Mouse (Mus musculus): ENCODE results near the gene Pkp1. TPM values are rescaled to one million over a fixed set of nuclear protein-coding genes. Genes with fewer than 3 reads are reported as not detected.

The Pkp1 gene
- polyA plus RNA-seq, 1 experiment, result not detected

DNA sequence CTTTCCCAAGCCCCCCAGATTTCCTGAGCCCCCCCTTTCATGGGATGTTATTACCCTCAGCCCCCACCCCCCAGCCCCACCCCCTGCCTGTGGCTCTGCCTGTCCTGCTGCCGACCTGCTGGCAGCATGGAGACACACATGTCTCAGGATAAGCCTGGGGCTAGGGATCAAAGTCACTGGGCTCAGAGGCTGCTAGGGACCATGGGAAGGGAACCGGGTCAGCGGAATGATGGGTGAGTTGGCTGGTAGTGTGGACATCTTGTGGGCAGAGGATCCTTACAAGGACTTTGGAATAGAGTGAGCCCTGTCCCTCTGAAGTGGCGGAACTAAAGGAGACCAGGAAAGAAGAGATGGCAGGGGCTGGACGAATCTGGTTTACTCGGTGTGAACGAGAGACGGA lies 84.0 kb downstream of the Pkp1 start:
- Histone ChIP-seq H3K4me1 (ENCODE audit: control insufficient read depth, insufficient read depth, low read length) (no peaks in the 10 kb centered on the region), H3K36me3 (ENCODE audit: control insufficient read depth, insufficient read depth, low read length, poor library complexity, severe bottlenecking) (no peaks in the 10 kb centered on the region), H3K27ac (ENCODE audit: insufficient read depth, low read length) (no peak overlapping the region), H3K9me3 (replicated peaks; ENCODE audit: control insufficient read depth, insufficient read depth, low read length, poor library complexity, severe bottlenecking) (no peaks in the 10 kb centered on the region), H3K27me3 (ENCODE audit: control insufficient read depth, insufficient read depth, low read length, poor library complexity, severe bottlenecking) (no peaks in the 10 kb centered on the region), H3K4me3 (ENCODE audit: low read depth, low read length) (peak overlapping the region; percentile 5; the same call in 1 of the 2 replicates), H3K9ac (ENCODE audit: low read depth, poor library complexity, severe bottlenecking) (no peak overlapping the region)
- TF ChIP-seq EP300 (IDR thresholded peaks at IDR 0.05; ENCODE audit: insufficient read depth, low read depth, low read length) (no peak), POLR2A (IDR thresholded peaks at IDR 0.05; ENCODE audit: insufficient read depth, low read length) (no peak), CTCF (IDR thresholded peaks at IDR 0.05; ENCODE audit: low read depth, low read length) (no peak)

DNA sequence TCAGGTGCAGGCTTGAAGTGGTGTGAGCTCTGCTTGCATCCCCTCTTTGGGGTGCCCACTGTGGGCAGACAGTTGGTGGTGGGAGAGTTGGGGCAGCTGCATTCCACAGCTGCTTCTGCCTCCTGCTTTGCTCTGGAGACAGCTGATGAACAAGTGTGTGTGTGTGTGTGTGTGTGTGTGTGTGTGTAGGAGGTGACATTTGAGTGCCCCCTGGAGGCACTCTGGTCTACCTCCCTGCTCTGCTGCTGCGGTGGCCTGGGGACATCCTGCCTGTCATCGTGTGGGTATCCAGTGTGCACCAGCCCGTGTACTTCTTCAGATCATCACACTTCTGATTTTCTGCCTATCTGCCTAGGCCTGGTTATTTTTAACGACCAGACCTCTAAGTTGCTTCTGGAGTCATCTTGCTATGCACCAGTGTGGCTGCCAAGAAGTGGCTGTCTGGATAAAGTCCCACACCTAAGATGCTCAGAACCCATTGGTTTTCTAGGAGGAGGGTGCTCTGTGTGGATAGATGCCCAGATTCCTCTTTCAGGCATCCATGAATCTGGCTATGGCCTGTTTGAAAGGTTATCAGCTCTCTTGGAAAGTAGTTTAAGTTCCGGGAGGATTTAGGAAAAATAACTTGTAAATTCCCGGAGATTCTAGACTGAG lies 84.7 kb downstream of the Pkp1 start:
- H3K4me1 ChIP-seq (ENCODE audit: control insufficient read depth, insufficient read depth, low read length), result no peaks in the 10 kb centered on the region
- no peaks in the 10 kb centered on the region for H3K9me3 ChIP-seq (replicated peaks; ENCODE audit: control insufficient read depth, insufficient read depth, low read length, poor library complexity, severe bottlenecking)
- no peak overlapping the region for H3K9ac ChIP-seq (ENCODE audit: low read depth, poor library complexity, severe bottlenecking)
- TF ChIP-seq CTCF (IDR thresholded peaks at IDR 0.05; ENCODE audit: low read depth, low read length) (no peak), EP300 (IDR thresholded peaks at IDR 0.05; ENCODE audit: insufficient read depth, low read depth, low read length) (no peak), POLR2A (IDR thresholded peaks at IDR 0.05; ENCODE audit: insufficient read depth, low read length) (no peak)
- no peaks in the 10 kb centered on the region for H3K27me3 ChIP-seq (ENCODE audit: control insufficient read depth, insufficient read depth, low read length, poor library complexity, severe bottlenecking)
- H3K4me3 ChIP-seq (ENCODE audit: low read depth, low read length), result no peak overlapping the region
- H3K27ac ChIP-seq (ENCODE audit: insufficient read depth, low read length), result no peak overlapping the region
- no peaks in the 10 kb centered on the region for H3K36me3 ChIP-seq (ENCODE audit: control insufficient read depth, insufficient read depth, low read length, poor library complexity, severe bottlenecking)

DNA sequence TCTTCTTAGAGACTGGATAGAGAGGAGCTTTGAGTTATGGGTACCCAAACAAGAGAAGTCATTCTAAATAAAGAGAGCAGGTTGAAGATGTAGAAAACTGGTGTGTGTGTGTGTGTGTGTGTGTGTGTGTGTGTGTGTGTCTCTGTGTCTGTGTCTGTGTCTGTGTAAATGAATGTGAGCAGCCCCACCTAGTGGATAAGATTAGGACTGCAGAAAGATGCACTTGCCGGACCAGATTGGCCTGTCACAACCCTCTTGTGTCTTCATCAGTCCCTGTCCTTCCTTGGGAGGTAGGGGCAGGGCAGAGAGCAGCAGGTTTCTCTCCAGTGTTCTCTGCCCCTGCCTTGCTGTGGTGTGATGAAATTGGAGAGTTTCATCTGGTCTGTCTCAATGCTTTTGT lies 90.1 kb downstream of the Pkp1 start:
- TF ChIP-seq POLR2A (IDR thresholded peaks at IDR 0.05; ENCODE audit: insufficient read depth, low read length) (no peak), EP300 (IDR thresholded peaks at IDR 0.05; ENCODE audit: insufficient read depth, low read depth, low read length) (no peak), CTCF (IDR thresholded peaks at IDR 0.05; ENCODE audit: low read depth, low read length) (peak; percentile 59)
- Histone ChIP-seq H3K36me3 (ENCODE audit: control insufficient read depth, insufficient read depth, low read length, poor library complexity, severe bottlenecking) (no peaks in the 10 kb centered on the region), H3K27ac (ENCODE audit: insufficient read depth, low read length) (no peak overlapping the region), H3K4me3 (ENCODE audit: low read depth, low read length) (no peak overlapping the region), H3K9ac (ENCODE audit: low read depth, poor library complexity, severe bottlenecking) (no peak overlapping the region), H3K9me3 (replicated peaks; ENCODE audit: control insufficient read depth, insufficient read depth, low read length, poor library complexity, severe bottlenecking) (no peaks in the 10 kb centered on the region), H3K27me3 (ENCODE audit: control insufficient read depth, insufficient read depth, low read length, poor library complexity, severe bottlenecking) (no peaks in the 10 kb centered on the region), H3K4me1 (ENCODE audit: control insufficient read depth, insufficient read depth, low read length) (no peaks in the 10 kb centered on the region)

DNA sequence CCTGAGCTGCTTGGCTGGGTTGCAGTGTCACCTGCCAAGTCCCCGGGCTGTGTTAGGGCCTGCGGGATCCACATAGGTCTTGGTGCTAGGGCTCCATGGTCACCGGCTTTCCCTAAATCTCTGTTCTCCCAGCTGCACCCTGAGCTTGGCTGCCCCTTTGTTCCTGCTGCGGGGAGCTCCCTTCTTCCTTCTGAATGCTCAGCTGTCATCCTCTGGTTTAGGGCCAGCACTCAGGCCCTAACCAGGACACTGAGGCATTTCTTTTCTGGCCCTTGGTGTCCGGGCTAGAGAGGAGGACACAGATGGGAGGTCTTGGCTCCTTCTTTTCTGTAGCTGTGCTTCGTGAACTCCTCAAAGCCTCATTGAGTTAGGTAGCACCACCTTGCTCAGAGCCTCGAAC lies 97.2 kb downstream of the Pkp1 start:
- no peak overlapping the region for H3K4me3 ChIP-seq (ENCODE audit: low read depth, low read length)

More for the DNA sequence above, 97.2 kb downstream of the Pkp1 start:
- Histone ChIP-seq H3K9me3 (replicated peaks; ENCODE audit: control insufficient read depth, insufficient read depth, low read length, poor library complexity, severe bottlenecking) (no peaks in the 10 kb centered on the region), H3K36me3 (ENCODE audit: control insufficient read depth, insufficient read depth, low read length, poor library complexity, severe bottlenecking) (no peaks in the 10 kb centered on the region), H3K27me3 (ENCODE audit: control insufficient read depth, insufficient read depth, low read length, poor library complexity, severe bottlenecking) (0 out of 2 replicates have a peak, but pooled peaks cover 7% of the 10 kb centered on the region), H3K27ac (ENCODE audit: insufficient read depth, low read length) (no peak overlapping the region), H3K4me1 (ENCODE audit: control insufficient read depth, insufficient read depth, low read length) (peaks cover 10% of the 10 kb centered on the region), H3K9ac (ENCODE audit: low read depth, poor library complexity, severe bottlenecking) (no peak overlapping the region)
- TF ChIP-seq EP300 (IDR thresholded peaks at IDR 0.05; ENCODE audit: insufficient read depth, low read depth, low read length) (no peak), POLR2A (IDR thresholded peaks at IDR 0.05; ENCODE audit: insufficient read depth, low read length) (no peak), CTCF (IDR thresholded peaks at IDR 0.05; ENCODE audit: low read depth, low read length) (no peak)

Other genes starting within 250 kb of the Pkp1 start
- gene Csrp1, start 199.1 kb downstream of the Pkp1 start, polyA plus RNA-seq (2011; ENCODE audit: insufficient read depth, insufficient read length, low read depth, missing spikeins), result 178 and 190 TPM in 2 replicates
- gene Phlda3, start 153.1 kb downstream of the Pkp1 start, polyA plus RNA-seq (2011; ENCODE audit: insufficient read depth, insufficient read length, low read depth, missing spikeins), result 88.1 and 98.9 TPM in 2 replicates
- 0.53 and 1.0 TPM in 2 replicates for gene Tnni1, start 139.8 kb downstream of the Pkp1 start, polyA plus RNA-seq (2011; ENCODE audit: insufficient read depth, insufficient read length, low read depth, missing spikeins)
- gene Lad1, start 100.6 kb downstream of the Pkp1 start, polyA plus RNA-seq (2011; ENCODE audit: insufficient read depth, insufficient read length, low read depth, missing spikeins), result 20.5 and 25.1 TPM in 2 replicates
- gene Tnnt2, start 82.9 kb downstream of the Pkp1 start, polyA plus RNA-seq (2011; ENCODE audit: insufficient read depth, insufficient read length, low read depth, missing spikeins), result 1.2 and 1.6 TPM in 2 replicates
- not detected in 2 replicates for gene Igfn1, start 87.1 kb upstream of the Pkp1 start, polyA plus RNA-seq (2011; ENCODE audit: insufficient read depth, insufficient read length, low read depth, missing spikeins)
- 61.1 and 62.1 TPM in 2 replicates for gene Tmem9, start 88.9 kb upstream of the Pkp1 start, polyA plus RNA-seq (2011; ENCODE audit: insufficient read depth, insufficient read length, low read depth, missing spikeins)
- gene Ascl5, start 131.6 kb upstream of the Pkp1 start, polyA plus RNA-seq (2011; ENCODE audit: insufficient read depth, insufficient read length, low read depth, missing spikeins), result not detected in 2 replicates
- gene Cacna1s, start 133.5 kb upstream of the Pkp1 start, polyA plus RNA-seq (2011; ENCODE audit: insufficient read depth, insufficient read length, low read depth, missing spikeins), result 1.0 and 1.2 TPM in 2 replicates
- gene Kif21b, start 212.2 kb upstream of the Pkp1 start, polyA plus RNA-seq (2011; ENCODE audit: insufficient read depth, insufficient read length, low read depth, missing spikeins), result 16.0 and 19.2 TPM in 2 replicates

Data from ES-Bruce4 (cell line).